Mouse (Mus musculus) MEL (cell line): ENCODE results near the gene Ociad2. TPM values are rescaled to one million over a fixed set of nuclear protein-coding genes. Genes with fewer than 3 reads are reported as not detected.

Experiments used
- DNase-seq: peaks from one replicate; pipeline ENCODE4 v3.0.0; 2011; ENCODE audit warnings: low read depth, low spot score
- H3K27ac ChIP-seq: 2 replicates; pipeline ENCODE4 v1.5.1; 2012; ENCODE audit warnings: low read depth, mild to moderate bottlenecking, control low read depth, low read length, moderate library complexity; ENCODE audit not compliant: control insufficient read depth
- H3K27me3 ChIP-seq, 2 experiments: fragments of 150-350 bp in 1 of 2; sonication (generic) in 1 of 2; 2 replicates each; pipeline ENCODE4 v1.6.1; 2012; ENCODE audit warnings: low read length in 2 of 2, mild to moderate bottlenecking in 2 of 2, improper control_type of control experiment in 1 of 2, moderate library complexity in 1 of 2; ENCODE audit not compliant: insufficient read depth in 2 of 2, control insufficient read depth in 1 of 2
- H3K36me3 ChIP-seq, 2 experiments: 2 replicates each; pipeline ENCODE4 v1.6.1; 2012 to 2014; ENCODE audit warnings: low read length in 2 of 2, improper control_type of control experiment in 1 of 2, inconsistent platforms in 1 of 2, mild to moderate bottlenecking in 1 of 2; ENCODE audit not compliant: insufficient read depth in 2 of 2, control insufficient read depth in 1 of 2
- H3K4me1 ChIP-seq, 2 experiments: fragments of 150-350 bp in 1 of 2; sonication (generic) in 1 of 2; 2 replicates each; pipeline ENCODE4 v1.6.1; 2012; ENCODE audit warnings: low read length in 2 of 2, improper control_type of control experiment in 1 of 2, mild to moderate bottlenecking in 1 of 2; ENCODE audit not compliant: insufficient read depth in 2 of 2, control insufficient read depth in 1 of 2
- H3K4me3 ChIP-seq, 2 experiments: fragments of 150-350 bp in 1 of 2; sonication (generic) in 1 of 2; 2 replicates each; pipeline ENCODE4 v1.5.1; 2012; ENCODE audit warnings: low read depth in 2 of 2, low read length in 2 of 2, mild to moderate bottlenecking in 2 of 2, moderate library complexity in 2 of 2, control low read depth in 1 of 2, improper control_type of control experiment in 1 of 2; ENCODE audit not compliant: control insufficient read depth in 1 of 2, insufficient read depth in 1 of 2
- H3K79me2 ChIP-seq: 2 replicates; pipeline ENCODE4 v1.6.1; 2012; ENCODE audit warnings: mild to moderate bottlenecking, low read length, moderate library complexity; ENCODE audit not compliant: control insufficient read depth, poor library complexity, insufficient read depth
- H3K9ac ChIP-seq: 2 replicates; pipeline ENCODE4 v1.6.1; 2012; ENCODE audit warnings: low read depth, mild to moderate bottlenecking, control low read depth, low read length, moderate library complexity; ENCODE audit not compliant: control insufficient read depth, poor library complexity, severe bottlenecking
- H3K9me3 ChIP-seq: fragments of 150-350 bp; sonication (generic); replicated peaks from 2 replicates; pipeline ENCODE4 v1.6.1; 2012; ENCODE audit warnings: mild to moderate bottlenecking, low read length, improper control_type of control experiment, moderate library complexity; ENCODE audit not compliant: insufficient read depth
- CHD2 ChIP-seq: IDR thresholded peaks from 2 replicates; pipeline ENCODE4 v1.6.1; 2011; ENCODE audit warnings: low read length, improper control_type of control experiment
- ELF1 ChIP-seq: IDR thresholded peaks from 2 replicates; pipeline ENCODE4 v1.6.1; 2014; ENCODE audit warnings: low read depth, mild to moderate bottlenecking, inconsistent platforms, low read length, improper control_type of control experiment, moderate library complexity
- EP300 ChIP-seq, 2 experiments: IDR thresholded peaks; 2 replicates each; pipeline ENCODE4 v1.6.1; 2011; ENCODE audit warnings: improper control_type of control experiment in 2 of 2, low read length in 2 of 2, low read depth in 1 of 2, mild to moderate bottlenecking in 1 of 2
- ETS1 ChIP-seq: IDR thresholded peaks from 2 replicates; pipeline ENCODE4 v1.6.1; 2012; ENCODE audit warnings: low read depth, mild to moderate bottlenecking, inconsistent platforms, low read length, improper control_type of control experiment, moderate library complexity
- GATA1 ChIP-seq: IDR thresholded peaks from 2 replicates; pipeline ENCODE4 v1.6.1; 2011; ENCODE audit warnings: low read depth, low read length, improper control_type of control experiment
- HCFC1 ChIP-seq: IDR thresholded peaks from 2 replicates; pipeline ENCODE4 v1.6.1; 2012; ENCODE audit warnings: low read depth, mild to moderate bottlenecking, inconsistent platforms, low read length, improper control_type of control experiment, moderate library complexity
- JUND ChIP-seq: IDR thresholded peaks from 2 replicates; pipeline ENCODE4 v1.6.1; 2011; ENCODE audit warnings: low read depth, mild to moderate bottlenecking, improper control_type of control experiment, low read length
- MAFK ChIP-seq: IDR thresholded peaks from 2 replicates; pipeline ENCODE4 v1.6.1; 2011; ENCODE audit warnings: low read depth, mild to moderate bottlenecking, low read length, improper control_type of control experiment, borderline replicate concordance
- MAX ChIP-seq: IDR thresholded peaks from 2 replicates; pipeline ENCODE4 v1.6.1; 2011; ENCODE audit warnings: low read length, improper control_type of control experiment
- MAZ ChIP-seq: IDR thresholded peaks from 2 replicates; pipeline ENCODE4 v1.6.1; 2012; ENCODE audit warnings: low read depth, mild to moderate bottlenecking, inconsistent platforms, low read length, improper control_type of control experiment
- MEF2A ChIP-seq: IDR thresholded peaks from 2 replicates; pipeline ENCODE4 v1.6.1; 2014; ENCODE audit warnings: low read depth, mild to moderate bottlenecking, inconsistent platforms, low read length, improper control_type of control experiment; ENCODE audit not compliant: poor library complexity, insufficient replicate concordance, severe bottlenecking; ENCODE audit errors: extremely low read depth
- MXI1 ChIP-seq: IDR thresholded peaks from 2 replicates; pipeline ENCODE4 v1.6.1; 2011; ENCODE audit warnings: mild to moderate bottlenecking, low read depth, low read length, improper control_type of control experiment
- MYB ChIP-seq: IDR thresholded peaks from 2 replicates; pipeline ENCODE4 v1.6.1; 2011; ENCODE audit warnings: mild to moderate bottlenecking, low read depth, low read length, improper control_type of control experiment
- MYC ChIP-seq: IDR thresholded peaks from 2 replicates; pipeline ENCODE4 v1.6.1; 2011; ENCODE audit warnings: low read depth, mild to moderate bottlenecking, low read length, improper control_type of control experiment, moderate library complexity
- POLR2A ChIP-seq, 2 experiments: IDR thresholded peaks; 2 replicates each; pipeline ENCODE4 v1.6.1; 2011 to 2012; ENCODE audit warnings: low read length in 2 of 2, mild to moderate bottlenecking in 2 of 2, control low read depth in 1 of 2, improper control_type of control experiment in 1 of 2, low read depth in 1 of 2, moderate library complexity in 1 of 2; ENCODE audit not compliant: control insufficient read depth in 1 of 2, insufficient read depth in 1 of 2, poor library complexity in 1 of 2
- POLR2AphosphoS5 ChIP-seq: IDR thresholded peaks from 2 replicates; pipeline ENCODE4 v1.6.1; 2012; ENCODE audit warnings: low read depth, borderline replicate concordance, mild to moderate bottlenecking, inconsistent platforms, low read length, moderate library complexity, mixed read lengths
- RAD21 ChIP-seq: IDR thresholded peaks from 2 replicates; pipeline ENCODE4 v1.6.1; 2011; ENCODE audit warnings: mild to moderate bottlenecking, low read depth, low read length, improper control_type of control experiment
- RCOR1 ChIP-seq: IDR thresholded peaks from 2 replicates; pipeline ENCODE4 v1.6.1; 2012; ENCODE audit warnings: low read depth, mild to moderate bottlenecking, inconsistent platforms, low read length, improper control_type of control experiment
- SIN3A ChIP-seq: IDR thresholded peaks from 2 replicates; pipeline ENCODE4 v1.6.1; 2012; ENCODE audit warnings: low read length, improper control_type of control experiment, inconsistent platforms
- SMC3 ChIP-seq: IDR thresholded peaks from 2 replicates; pipeline ENCODE4 v1.6.1; 2011; ENCODE audit warnings: low read depth, low read length, improper control_type of control experiment
- TAL1 ChIP-seq: IDR thresholded peaks from 2 replicates; pipeline ENCODE4 v1.6.1; 2012; ENCODE audit warnings: mild to moderate bottlenecking, inconsistent platforms, low read length, moderate library complexity, mixed read lengths
- UBTF ChIP-seq: IDR thresholded peaks from 2 replicates; pipeline ENCODE4 v1.6.1; 2012; ENCODE audit warnings: low read depth, mild to moderate bottlenecking, inconsistent platforms, low read length, improper control_type of control experiment, moderate library complexity, borderline replicate concordance; ENCODE audit not compliant: insufficient read depth
- USF1 ChIP-seq: IDR thresholded peaks from 2 replicates; pipeline ENCODE4 v1.6.1; 2014; ENCODE audit warnings: low read depth, mild to moderate bottlenecking, inconsistent platforms, low read length, improper control_type of control experiment, moderate library complexity
- ZC3H11A ChIP-seq: IDR thresholded peaks from 2 replicates; pipeline ENCODE4 v1.6.1; 2012; ENCODE audit warnings: low read depth, mild to moderate bottlenecking, inconsistent platforms, low read length, improper control_type of control experiment
- ZKSCAN1 ChIP-seq: IDR thresholded peaks from 2 replicates; pipeline ENCODE4 v1.6.1; 2012; ENCODE audit warnings: low read depth, mild to moderate bottlenecking, inconsistent platforms, low read length, improper control_type of control experiment, moderate library complexity
- ZMIZ1 ChIP-seq: IDR thresholded peaks from 2 replicates; pipeline ENCODE4 v1.6.1; 2012; ENCODE audit warnings: low read depth, mild to moderate bottlenecking, inconsistent platforms, low read length, improper control_type of control experiment, moderate library complexity
- ZNF384 ChIP-seq: IDR thresholded peaks from 2 replicates; pipeline ENCODE4 v1.6.1; 2012; ENCODE audit warnings: low read depth, mild to moderate bottlenecking, inconsistent platforms, low read length, improper control_type of control experiment
- polyA plus RNA-seq, 2 experiments: library from polyadenylated mRNA; stranded (reverse) in 1 of 2; unstranded in 1 of 2; fragments of >175 nt in 1 of 2; fragments of >200 nt in 1 of 2; gene quantifications; 2 replicates each; pipeline versions ENCODE4 v1.2.1 to v1.2.4; 2012; ENCODE audit warnings: low replicate concordance in 2 of 2, low read depth in 1 of 2; ENCODE audit not compliant: insufficient read length in 2 of 2, insufficient read depth in 1 of 2, missing spikeins in 1 of 2
- total RNA-seq: library from RNA; depleted of rRNA; stranded (reverse); fragments of 300-350 nt; gene quantifications from 2 replicates; pipeline ENCODE4 v1.2.3, GENCODE M21; 2012

The Ociad2 gene
- total and polyA plus RNA-seq, 3 experiments, result 3.9 to 11.0 TPM; not detected in 1

DNA sequence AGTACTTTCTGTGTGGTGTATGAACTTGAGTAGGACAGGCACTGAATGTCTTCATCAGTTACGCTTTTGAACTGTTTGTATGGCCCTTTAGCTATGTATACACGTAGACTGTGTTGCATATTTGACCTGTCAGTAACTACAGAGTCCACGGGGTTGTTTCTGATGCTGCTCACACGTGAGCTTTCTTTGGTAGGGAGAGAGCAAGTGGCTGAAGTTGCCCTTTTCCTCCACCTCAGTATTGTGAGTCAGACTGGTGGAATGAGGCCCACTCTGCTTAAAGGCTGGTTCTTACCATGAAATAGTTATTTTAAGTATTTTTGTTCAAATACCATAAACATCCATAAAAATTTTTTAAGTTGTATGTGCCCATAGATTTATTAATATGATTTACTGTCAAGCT is 31.3 kb downstream of the Ociad2 start:
- no peak overlapping the region for H3K4me3 ChIP-seq

DNA sequence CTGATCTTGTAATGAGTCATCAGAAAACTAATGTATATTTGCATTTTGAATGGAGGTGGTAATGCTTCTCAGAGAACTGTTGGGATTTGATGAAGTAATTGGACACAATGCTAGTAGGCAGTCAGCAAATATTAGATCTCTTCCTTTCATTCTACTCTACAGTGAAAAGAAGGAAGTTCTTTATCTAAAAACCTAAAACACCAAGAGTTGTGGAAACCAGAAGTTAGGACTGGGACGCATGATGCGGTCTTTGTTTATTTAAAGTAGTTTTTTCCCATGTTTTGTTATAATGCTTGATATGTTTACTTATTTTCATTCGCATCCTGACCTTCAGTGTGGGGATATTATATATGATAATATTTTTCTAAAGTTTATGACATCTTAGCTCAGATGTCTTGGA is 33.5 kb downstream of the Ociad2 start:
- peaks cover 5 to 6% of the 10 kb centered on the region in 2 experiments for H3K4me1 ChIP-seq
- H3K9ac ChIP-seq, result no peak overlapping the region
- no peak overlapping the region for H3K4me3 ChIP-seq
- TF ChIP-seq MXI1, result no peak
- TF ChIP-seq EP300 (IDR thresholded peaks at IDR 0.05; ENCODE audit: low read depth in 1 of 2, low read length in 2 of 2), result peak in 1 of 2 experiments; percentile 67; a peak in 2 of 4 replicates
- no peak for TF ChIP-seq ZC3H11A
- no peak for TF ChIP-seq TAL1
- no peak for TF ChIP-seq HCFC1
- TF ChIP-seq MEF2A, result no peak
- TF ChIP-seq ETS1, result no peak
- TF ChIP-seq ELF1, result peak; percentile 33; the same call in 1 of the 2 replicates
- no peak for TF ChIP-seq POLR2A (IDR thresholded peaks at IDR 0.05; ENCODE audit: control insufficient read depth in 1 of 2, insufficient read depth in 1 of 2, low read depth in 1 of 2, low read length in 2 of 2, poor library complexity in 1 of 2)
- no peak for TF ChIP-seq JUND
- TF ChIP-seq RAD21, result no peak
- TF ChIP-seq ZNF384, result no peak
- TF ChIP-seq SMC3, result 0 out of 2 replicates have a peak, but pooled peaks have one; percentile 4
- TF ChIP-seq ZKSCAN1, result no peak
- 0 out of 2 replicates have a peak, but pooled peaks have one; percentile 25 for TF ChIP-seq MAX
- no peak for TF ChIP-seq MYC
- TF ChIP-seq CHD2, result no peak
- no peak for TF ChIP-seq MAZ
- 0 out of 2 replicates have a peak, but pooled peaks have one; percentile 21 for TF ChIP-seq GATA1
- no peak for TF ChIP-seq MAFK
- TF ChIP-seq RCOR1, result peak; percentile 68
- peak; percentile 61 for TF ChIP-seq SIN3A
- TF ChIP-seq MYB, result no peak
- TF ChIP-seq, all 39 proteins: peak for 7
- Histone ChIP-seq H3K27me3 (no peaks in the 10 kb centered on the region), H3K9me3 (no peaks in the 10 kb centered on the region), H3K79me2 (no peaks in the 10 kb centered on the region; the same call in 1 of the 2 replicates), H3K27ac (no peak overlapping the region), H3K36me3 (peaks cover 17 to 70% of the 10 kb centered on the region in 2 experiments)
- DNase-seq, result peak; percentile 44

More for the DNA sequence above, 31.3 kb downstream of the Ociad2 start:
- DNase-seq, result no peak
- no peak overlapping the region for H3K27ac ChIP-seq
- H3K79me2 ChIP-seq, result no peaks in the 10 kb centered on the region
- no peaks in the 10 kb centered on the region for H3K9me3 ChIP-seq
- H3K9ac ChIP-seq, result no peak overlapping the region
- H3K36me3 ChIP-seq, result peaks cover 21 to 74% of the 10 kb centered on the region in 2 experiments
- TF ChIP-seq MAX (no peak), UBTF (no peak), SIN3A (no peak), ZC3H11A (no peak), POLR2AphosphoS5 (no peak), MYC (no peak), ZMIZ1 (no peak), RCOR1 (no peak), MEF2A (no peak), ELF1 (no peak), USF1 (no peak), ZNF384 (no peak), POLR2A (IDR thresholded peaks at IDR 0.05; ENCODE audit: control insufficient read depth in 1 of 2, insufficient read depth in 1 of 2, low read depth in 1 of 2, low read length in 2 of 2, poor library complexity in 1 of 2) (no peak), GATA1 (no peak), ETS1 (no peak), SMC3 (no peak)
- no peaks in the 10 kb centered on the region for H3K27me3 ChIP-seq
- peaks cover 5 to 6% of the 10 kb centered on the region in 2 experiments for H3K4me1 ChIP-seq
